Mouse (Mus musculus) limb, embryonic 13.5 days (tissue): ENCODE measurements at regions not wholly inside any gene's neighbourhood (a gene's known extent, or its start where the extent isn't known, plus 50 kb on each side); places are given as distances from the start of the nearest gene placed in this dataset.

Source experiments
- ATAC-seq: fragments of 200-750 bp; cut with Nextera tagmentation; 2 replicates; pipeline ENCODE4 v1.8.0; 2017; ENCODE audit warnings: low read depth, moderate number of reproducible peaks, moderate TSS enrichment; ENCODE audit not compliant: low FRiP score
- H3K27ac ChIP-seq: fragments of 300-500 bp; sonication (generic); 2 replicates; pipeline ENCODE4 v1.5.1; 2015; ENCODE audit warnings: inconsistent platforms, mild to moderate bottlenecking, moderate library complexity
- H3K27me3 ChIP-seq: fragments of 300-500 bp; sonication (generic); 2 replicates; pipeline ENCODE4 v1.6.1; 2015; ENCODE audit warnings: mild to moderate bottlenecking, inconsistent platforms
- H3K36me3 ChIP-seq: fragments of 300-500 bp; sonication (generic); 2 replicates; pipeline ENCODE4 v1.6.1; 2015; ENCODE audit warnings: inconsistent platforms, mild to moderate bottlenecking, moderate library complexity
- H3K4me1 ChIP-seq: fragments of 300-500 bp; sonication (generic); 2 replicates; pipeline ENCODE4 v1.6.1; 2015; ENCODE audit warnings: inconsistent platforms
- H3K4me2 ChIP-seq: fragments of 300-500 bp; sonication (generic); replicated peaks from 2 replicates; pipeline ENCODE4 v1.6.1; 2015; ENCODE audit warnings: inconsistent platforms, mild to moderate bottlenecking, moderate library complexity
- H3K4me3 ChIP-seq: fragments of 300-500 bp; sonication (generic); 2 replicates; pipeline ENCODE4 v1.5.1; 2015; ENCODE audit warnings: moderate library complexity, mild to moderate bottlenecking, inconsistent platforms
- H3K9ac ChIP-seq: fragments of 300-500 bp; sonication (generic); 2 replicates; pipeline ENCODE4 v1.6.1; 2015; ENCODE audit warnings: mild to moderate bottlenecking, inconsistent platforms
- H3K9me3 ChIP-seq: fragments of 300-500 bp; sonication (generic); 2 replicates; pipeline ENCODE4 v1.6.1; 2016; ENCODE audit warnings: inconsistent platforms
- WGBS: fragments of 180-500 bp; shearing (Covaris S2); methylation state at CpG from one replicate; pipeline ENCODE4 v1.1.7; 2015; 5-methylcytosine and 5-hydroxymethylcytosine counted together

DNA sequence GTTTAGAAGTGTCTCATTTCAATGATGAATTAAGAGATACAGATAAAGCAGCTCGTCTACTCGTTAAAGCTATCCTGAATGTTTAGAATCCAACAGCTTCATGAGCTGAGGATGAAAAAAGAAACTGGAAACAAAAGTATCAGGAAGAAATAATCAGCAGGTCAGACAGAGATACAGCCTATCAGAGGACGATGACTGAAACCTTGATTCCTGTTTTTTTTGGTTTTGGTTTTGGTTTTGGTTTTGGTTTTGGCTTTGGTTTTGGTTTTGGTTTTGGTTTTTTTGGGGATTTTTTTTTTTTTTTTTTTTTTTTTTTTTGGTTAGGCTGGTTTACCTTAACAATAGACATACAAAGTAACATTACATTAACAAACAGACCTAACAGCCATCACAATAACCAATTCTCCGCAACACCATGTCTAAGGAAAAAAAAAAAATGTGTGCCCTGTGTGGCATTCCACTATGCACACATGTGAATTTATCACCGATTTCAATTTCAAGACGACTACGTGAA, 66.9 kb upstream of the Pdha2 start:
- H3K4me1 ChIP-seq: no peaks in the 10 kb centered on the region
- no peaks in the 10 kb centered on the region for H3K27me3 ChIP-seq
- H3K36me3 ChIP-seq: no peaks in the 10 kb centered on the region
- ATAC-seq: no peak
- H3K4me3 ChIP-seq: no peak overlapping the region
- H3K4me2 ChIP-seq: no peak overlapping the region
- H3K9me3 ChIP-seq: no peaks in the 10 kb centered on the region
- no peak overlapping the region for H3K9ac ChIP-seq
- WGBS: 79% methylated on average over 7 of the region's 7 CpGs
- no peak overlapping the region for H3K27ac ChIP-seq

DNA sequence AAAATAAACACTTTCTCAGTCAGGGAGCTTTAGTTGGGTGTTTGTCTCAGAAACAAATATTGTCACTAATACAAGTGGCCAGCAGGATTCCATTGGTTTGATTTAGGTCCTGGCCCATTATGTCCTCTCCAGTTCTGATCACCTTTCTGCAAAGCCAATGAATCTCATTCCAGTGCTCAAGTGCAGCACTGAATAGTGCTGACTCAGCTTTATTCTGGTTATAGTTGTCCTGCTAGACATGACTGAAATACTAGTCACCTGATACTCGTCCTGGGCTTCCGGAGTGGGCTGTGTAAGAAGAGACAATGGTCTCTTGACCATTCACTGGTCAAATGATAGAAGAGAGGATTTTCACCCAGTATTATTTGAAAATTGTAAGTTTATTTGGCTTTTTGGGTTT, 81.6 kb upstream of the Pdha2 start:
- no peaks in the 10 kb centered on the region for H3K36me3 ChIP-seq
- WGBS: 75% methylated on average over 2 of the region's 2 CpGs

DNA sequence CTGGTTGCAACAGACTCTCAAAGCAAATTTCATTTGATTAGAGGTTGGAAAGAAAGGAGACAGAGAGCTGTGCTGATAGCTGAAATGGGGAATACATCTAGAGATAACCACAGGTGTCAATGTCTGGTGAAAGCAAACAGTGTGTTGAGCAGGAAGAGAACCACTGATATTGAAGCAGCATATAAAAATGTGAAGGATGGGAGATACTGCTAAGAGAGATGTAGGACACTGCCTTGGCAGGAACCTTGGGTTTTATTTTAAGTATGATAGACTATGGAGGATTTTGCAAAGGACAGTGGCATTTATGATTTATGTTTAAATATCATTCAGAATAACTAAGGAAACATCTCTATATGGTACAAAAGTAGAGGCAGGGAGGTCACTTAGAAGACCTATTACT, 84.7 kb upstream of the Pdha2 start:
- Histone ChIP-seq H3K9me3 (no peaks in the 10 kb centered on the region), H3K4me2 (no peak overlapping the region), H3K36me3 (no peaks in the 10 kb centered on the region), H3K4me3 (no peak overlapping the region), H3K9ac (no peak overlapping the region), H3K27ac (no peak overlapping the region), H3K27me3 (no peaks in the 10 kb centered on the region), H3K4me1 (no peaks in the 10 kb centered on the region)
- ATAC-seq: no peak

More for the DNA sequence above, 81.6 kb upstream of the Pdha2 start:
- Histone ChIP-seq H3K4me3 (no peak overlapping the region), H3K4me2 (no peak overlapping the region), H3K27me3 (no peaks in the 10 kb centered on the region), H3K9ac (no peak overlapping the region), H3K4me1 (no peaks in the 10 kb centered on the region), H3K9me3 (no peaks in the 10 kb centered on the region), H3K27ac (no peak overlapping the region)
- ATAC-seq: no peak

DNA sequence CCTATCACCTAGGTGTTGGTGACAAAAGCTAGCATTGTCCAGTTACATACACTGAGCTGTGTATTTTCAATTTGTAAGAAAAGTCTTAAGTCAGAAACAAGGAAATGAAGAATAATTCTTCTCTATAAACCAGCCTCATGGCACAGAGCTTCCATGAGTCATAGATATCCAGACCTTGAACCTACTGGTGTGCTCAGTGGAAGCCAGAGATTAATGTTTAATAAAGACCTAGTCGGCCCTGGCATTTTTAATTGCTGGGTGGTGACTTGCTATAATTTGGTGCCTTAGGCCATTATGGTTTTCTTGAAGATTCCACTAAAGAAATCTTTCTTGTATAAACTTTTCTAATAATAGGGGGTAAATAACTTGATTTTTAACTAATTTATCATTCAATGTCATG, 87.6 kb upstream of the Pdha2 start:
- Histone ChIP-seq H3K36me3 (no peaks in the 10 kb centered on the region), H3K9ac (no peak overlapping the region), H3K27ac (no peak overlapping the region), H3K9me3 (no peaks in the 10 kb centered on the region), H3K27me3 (no peaks in the 10 kb centered on the region), H3K4me3 (no peak overlapping the region), H3K4me2 (no peak overlapping the region), H3K4me1 (no peaks in the 10 kb centered on the region)
- no peak for ATAC-seq
- WGBS: 45% methylated on average over 1 of the region's 1 CpGs

DNA sequence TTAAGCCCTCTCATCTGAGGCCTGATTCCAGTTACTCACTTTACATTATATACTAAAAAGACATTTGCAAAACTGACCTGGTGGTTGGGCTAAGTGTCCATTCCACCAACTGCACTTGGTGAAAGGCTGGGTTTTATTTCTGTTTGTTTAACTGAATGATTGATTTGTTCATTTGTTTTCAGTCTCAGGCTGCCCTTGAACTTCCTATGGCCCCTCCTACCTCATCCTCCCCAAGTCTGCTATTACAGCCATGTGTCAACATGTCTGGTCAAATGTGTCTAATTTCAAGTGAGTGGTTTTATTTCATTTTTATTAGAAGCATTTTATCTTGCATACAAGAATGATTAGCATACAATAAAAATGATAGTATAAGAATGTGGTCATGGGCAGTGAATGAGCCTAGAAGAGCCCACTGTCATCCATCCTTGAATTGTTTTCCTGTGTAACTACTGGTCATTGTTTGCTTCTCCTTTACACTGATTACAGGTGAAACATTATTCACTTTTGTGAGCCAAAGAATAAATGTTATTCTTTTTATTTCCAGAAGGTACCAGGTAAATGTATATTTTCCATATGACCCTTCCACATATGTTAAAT, 121.5 kb upstream of the Pdha2 start:
- no peak for ATAC-seq
- Histone ChIP-seq H3K27ac (no peak overlapping the region), H3K4me1 (0 out of 2 replicates have a peak, but pooled peaks cover 2% of the 10 kb centered on the region), H3K27me3 (no peaks in the 10 kb centered on the region), H3K4me2 (no peak overlapping the region), H3K36me3 (no peaks in the 10 kb centered on the region), H3K4me3 (no peak overlapping the region), H3K9me3 (no peaks in the 10 kb centered on the region), H3K9ac (no peak overlapping the region)

DNA sequence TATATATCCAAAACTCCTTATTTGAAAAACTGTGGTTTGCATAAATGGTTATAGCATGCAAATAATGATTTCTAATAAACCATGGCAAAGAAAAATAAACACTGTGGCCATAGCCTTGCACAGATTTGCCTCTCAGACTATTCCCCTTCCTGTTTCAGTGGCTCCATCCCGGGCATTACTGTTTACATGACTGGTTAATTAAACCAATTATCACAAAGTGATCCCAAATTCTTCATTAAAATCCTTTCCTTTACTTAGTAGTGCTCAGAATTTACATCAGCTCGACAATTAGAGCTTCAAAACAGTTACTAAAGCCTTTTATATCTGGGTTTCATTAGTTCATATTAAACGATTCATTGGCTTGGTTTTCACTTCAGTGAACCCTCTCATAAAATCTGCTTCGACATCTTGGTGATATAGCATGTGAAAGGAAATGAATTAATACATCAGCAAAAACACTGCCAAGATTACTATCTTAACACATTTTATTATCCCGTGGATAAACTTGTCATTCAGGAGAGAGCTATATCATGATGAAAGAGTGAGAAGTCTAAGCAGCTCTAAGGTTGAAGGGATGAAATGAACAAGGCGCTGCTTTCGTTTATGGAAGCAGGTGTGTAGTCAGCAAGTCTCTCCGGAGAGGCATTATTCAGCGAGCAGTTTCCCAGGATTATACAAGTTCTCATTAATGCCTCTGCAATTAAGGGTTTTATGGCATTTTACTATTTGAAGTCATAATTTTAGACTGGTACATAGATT, 126.2 kb upstream of the Pdha2 start:
- Histone ChIP-seq H3K27ac (no peak overlapping the region), H3K9me3 (no peaks in the 10 kb centered on the region), H3K9ac (no peak overlapping the region), H3K4me2 (peak overlapping the region; percentile 44), H3K27me3 (no peaks in the 10 kb centered on the region), H3K4me3 (no peak overlapping the region; the same call in 1 of the 2 replicates), H3K4me1 (0 out of 2 replicates have a peak, but pooled peaks cover 5% of the 10 kb centered on the region), H3K36me3 (no peaks in the 10 kb centered on the region)
- ATAC-seq: 0 out of 2 replicates have a peak, but pooled peaks have one; percentile 32
- WGBS: 21% methylated on average over 9 of the region's 9 CpGs

DNA sequence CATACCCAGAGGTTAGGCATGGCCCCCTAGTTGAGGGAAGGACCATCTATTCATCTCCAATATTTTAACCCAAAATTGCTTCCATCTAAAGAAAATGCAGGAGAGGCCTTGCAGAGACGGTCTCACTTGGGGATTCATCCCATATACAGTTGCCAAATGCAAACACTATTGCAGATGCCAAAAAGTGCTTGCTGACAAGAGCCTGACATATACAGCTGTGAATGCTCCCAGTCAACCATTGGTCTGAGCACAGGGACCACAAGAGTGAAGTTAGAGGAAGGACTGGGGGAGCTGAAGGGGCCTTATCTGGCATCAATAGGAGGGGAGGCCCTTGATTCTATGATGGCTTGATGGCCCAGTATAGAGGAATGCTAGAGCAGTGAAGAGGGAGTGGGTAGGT, 111.1 kb upstream of the Unc5c start:
- Histone ChIP-seq H3K27ac (no peak overlapping the region), H3K4me2 (no peak overlapping the region), H3K4me3 (no peak overlapping the region), H3K9me3 (no peaks in the 10 kb centered on the region), H3K27me3 (no peaks in the 10 kb centered on the region), H3K4me1 (no peaks in the 10 kb centered on the region), H3K9ac (no peak overlapping the region), H3K36me3 (no peaks in the 10 kb centered on the region)
- WGBS: 91% methylated on average over 1 of the region's 1 CpGs
- ATAC-seq: no peak

DNA sequence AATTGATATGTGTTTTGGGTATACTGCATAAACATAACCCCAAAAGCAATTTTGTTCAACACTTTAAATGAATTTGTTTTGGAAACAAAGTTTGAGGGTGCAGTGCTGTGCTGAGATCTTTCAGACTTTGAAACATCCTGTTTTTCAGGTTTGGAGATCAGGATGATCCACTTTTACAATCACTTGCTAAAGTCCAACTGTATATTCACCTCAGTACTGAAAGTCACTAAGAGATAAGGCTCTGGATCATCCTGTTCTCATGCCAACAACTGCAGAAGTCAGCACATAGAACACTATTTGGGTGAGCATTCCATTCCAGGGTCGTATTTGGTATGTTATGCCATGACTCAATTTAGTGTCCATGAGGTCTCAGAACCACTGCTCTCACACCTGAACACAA, 72.0 kb upstream of the Unc5c start:
- Histone ChIP-seq H3K4me2 (no peak overlapping the region), H3K27ac (no peak overlapping the region), H3K36me3 (no peaks in the 10 kb centered on the region), H3K27me3 (no peaks in the 10 kb centered on the region), H3K9me3 (no peaks in the 10 kb centered on the region), H3K4me1 (no peaks in the 10 kb centered on the region), H3K4me3 (no peak overlapping the region), H3K9ac (no peak overlapping the region)
- WGBS: 77% methylated on average over 1 of the region's 1 CpGs
- no peak for ATAC-seq

DNA sequence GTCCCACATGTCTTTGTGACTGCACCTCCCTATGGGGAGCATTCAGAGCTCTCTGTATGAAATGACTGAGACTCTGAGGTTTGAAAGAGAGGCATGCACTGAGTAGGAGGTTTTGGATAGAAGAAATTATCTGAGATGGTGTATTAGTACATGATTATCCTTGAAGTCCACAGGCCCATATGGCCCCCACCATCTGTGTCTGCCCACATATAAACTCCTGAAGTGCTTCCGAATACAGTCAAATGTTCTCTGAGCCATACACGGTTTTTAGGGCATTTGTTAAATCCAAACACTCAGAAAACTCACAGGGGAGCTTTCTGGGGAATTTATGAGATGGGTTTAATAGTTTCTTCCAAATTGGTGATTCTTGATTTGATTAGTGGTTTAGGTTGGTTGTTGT, 66.8 kb upstream of the Unc5c start:
- Histone ChIP-seq H3K9me3 (no peaks in the 10 kb centered on the region), H3K4me1 (no peaks in the 10 kb centered on the region), H3K4me3 (no peak overlapping the region), H3K36me3 (no peaks in the 10 kb centered on the region), H3K27me3 (no peaks in the 10 kb centered on the region), H3K9ac (no peak overlapping the region), H3K27ac (no peak overlapping the region), H3K4me2 (no peak overlapping the region)
- no peak for ATAC-seq
- WGBS: 27% methylated on average over 2 of the region's 2 CpGs
